Mouse (Mus musculus) lung, postnatal 0 days (tissue): ENCODE measurements around the gene Rpn1. TPM values are rescaled to one million over a fixed set of nuclear protein-coding genes. Genes with fewer than 3 reads are reported as not detected.

Source experiments
- ATAC-seq: fragments of 200-750 bp; cut with Nextera tagmentation; 2 replicates; pipeline ENCODE4 v1.8.0; 2017; ENCODE audit warnings: moderate library complexity
- DNase-seq: peaks from one replicate; pipeline ENCODE4 v3.0.0-alpha.2; 2016; ENCODE audit warnings: low spot score
- H3K27ac ChIP-seq: fragments of 300-500 bp; sonication (generic); 2 replicates; pipeline ENCODE4 v1.5.1; 2014; ENCODE audit warnings: antibody characterized with exemption, mild to moderate bottlenecking, low read length, mixed read lengths
- H3K27me3 ChIP-seq: fragments of 300-500 bp; sonication (generic); replicated peaks from 2 replicates; pipeline ENCODE4 v1.6.1; 2014; ENCODE audit warnings: low read length, mixed read lengths; ENCODE audit not compliant: insufficient read depth
- H3K36me3 ChIP-seq: fragments of 300-500 bp; sonication (generic); 2 replicates; pipeline ENCODE4 v1.6.1; 2014; ENCODE audit warnings: low read length, mixed read lengths; ENCODE audit not compliant: insufficient read depth
- H3K4me1 ChIP-seq: fragments of 300-500 bp; sonication (generic); 2 replicates; pipeline ENCODE4 v1.6.1; 2014; ENCODE audit warnings: antibody characterized with exemption, low read depth, low read length, mixed read lengths; ENCODE audit not compliant: insufficient read depth
- H3K4me2 ChIP-seq: fragments of 300-500 bp; sonication (generic); replicated peaks from 2 replicates; pipeline ENCODE4 v1.6.1; 2014; ENCODE audit warnings: low read depth, mild to moderate bottlenecking, low read length, moderate library complexity, mixed read lengths
- H3K4me3 ChIP-seq: fragments of 300-500 bp; sonication (generic); 2 replicates; pipeline ENCODE4 v1.5.1; 2014; ENCODE audit warnings: low read depth, low read length
- H3K9ac ChIP-seq: fragments of 300-500 bp; sonication (generic); replicated peaks from 2 replicates; pipeline ENCODE4 v1.6.1; 2014; ENCODE audit warnings: low read depth, mild to moderate bottlenecking
- H3K9me3 ChIP-seq: fragments of 300-500 bp; sonication (generic); 2 replicates; pipeline ENCODE4 v1.6.1; 2016; ENCODE audit warnings: low read length, mixed read lengths
- CTCF ChIP-seq: IDR thresholded peaks from 2 replicates; pipeline ENCODE4 v1.5.1; 2016; ENCODE audit warnings: antibody characterized with exemption, mild to moderate bottlenecking
- EP300 ChIP-seq: IDR thresholded peaks from 2 replicates; pipeline ENCODE4 v1.6.1; 2016; ENCODE audit warnings: antibody characterized with exemption, mild to moderate bottlenecking, control low read depth
- WGBS: fragments of 180-500 bp; shearing (Covaris S2); extraction: QIAGEN DNeasy Blood & Tissue Kit; methylation state at CpG from one replicate; pipeline ENCODE4 v1.1.7; 2014; 5-methylcytosine and 5-hydroxymethylcytosine counted together
- microRNA-seq: library from miRNA; unstranded; fragments of <30 nt; microRNA quantifications from one replicate; pipeline ENCODE4, GENCODE M21; 2016
- polyA plus RNA-seq: library from polyadenylated mRNA; unstranded; fragments of >200 nt; fragmentation: Nextera tagmentation; extraction: Ambion mirVana; gene quantifications from 2 replicates; pipeline ENCODE4 v1.2.1, GENCODE M21; 2015

Rpn1 gene
- polyA plus RNA-seq, 1 experiment from 2014 or later, result 209 TPM

DNA sequence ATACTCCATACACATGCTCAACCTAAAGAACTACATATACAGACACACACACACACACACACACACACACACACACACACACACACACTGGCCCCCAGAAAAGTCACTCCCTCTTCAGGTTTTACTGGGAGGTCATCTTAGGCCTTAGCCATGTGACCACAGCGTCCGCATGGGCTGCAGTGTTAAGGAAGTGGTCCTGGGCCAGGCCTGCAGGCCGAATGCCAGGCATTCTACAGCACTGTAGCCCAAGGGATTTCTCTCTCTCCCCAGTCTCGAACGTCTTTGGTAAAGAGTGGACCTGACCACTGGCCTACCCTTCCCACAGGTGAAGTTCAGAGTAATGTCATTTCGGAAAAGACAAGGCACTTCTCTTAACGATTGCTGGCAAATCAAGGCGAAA, 62.3 kb downstream of the Rpn1 start:
- Histone ChIP-seq H3K9ac (no peak overlapping the region), H3K27me3 (no peaks in the 10 kb centered on the region), H3K36me3 (no peaks in the 10 kb centered on the region), H3K9me3 (no peaks in the 10 kb centered on the region), H3K4me2 (no peak overlapping the region), H3K4me1 (no peaks in the 10 kb centered on the region), H3K27ac (peak overlapping the region; percentile 91), H3K4me3 (no peak overlapping the region)
- TF ChIP-seq CTCF, result no peak
- no peak for TF ChIP-seq EP300
- ATAC-seq (no peak), DNase-seq (peak; percentile 18)
- WGBS, result 65% methylated on average over 8 of the region's 8 CpGs

DNA sequence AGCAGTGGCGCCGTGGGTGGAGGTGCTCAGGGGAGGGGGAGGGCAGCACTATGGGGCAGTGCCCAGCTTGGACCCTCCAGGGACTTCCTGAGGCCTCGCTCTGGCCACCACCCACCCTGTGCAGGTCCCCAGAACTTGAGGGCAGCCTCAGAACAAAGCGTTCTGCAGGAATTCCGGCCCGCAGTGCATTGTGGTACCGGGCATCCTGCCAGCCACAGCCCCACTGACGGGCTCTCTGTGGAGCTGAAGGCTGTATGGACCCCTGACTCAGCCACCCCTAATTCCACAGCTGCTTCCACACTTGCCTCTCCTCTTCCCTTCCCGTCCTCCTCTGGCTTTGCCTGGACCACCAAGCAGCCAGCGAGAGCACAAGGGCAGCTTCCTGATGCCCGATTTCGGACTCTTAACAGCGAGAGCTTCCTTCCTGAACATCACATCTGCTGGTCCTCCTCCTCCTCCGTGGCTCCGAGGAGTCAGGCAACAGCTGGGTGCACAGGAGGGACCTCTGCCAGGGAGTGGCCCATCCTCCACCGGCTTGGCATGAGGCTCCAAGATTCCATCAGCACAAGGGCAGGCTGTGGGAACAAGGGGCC, 63.2 kb downstream of the Rpn1 start:
- TF ChIP-seq CTCF (no peak), EP300 (peak; percentile 96)
- peak; percentile 73 for DNase-seq
- Histone ChIP-seq H3K4me3 (no peak overlapping the region), H3K27ac (peak overlapping the region; percentile 91), H3K9me3 (no peaks in the 10 kb centered on the region), H3K4me2 (0 out of 2 replicates have a peak overlapping the region, but pooled peaks have one; percentile 19), H3K4me1 (0 out of 2 replicates have a peak, but pooled peaks cover 3% of the 10 kb centered on the region), H3K27me3 (no peaks in the 10 kb centered on the region), H3K36me3 (no peaks in the 10 kb centered on the region), H3K9ac (no peak overlapping the region)
- peak; percentile 91 for ATAC-seq
- 36% methylated on average over 10 of the region's 16 CpGs for WGBS

DNA sequence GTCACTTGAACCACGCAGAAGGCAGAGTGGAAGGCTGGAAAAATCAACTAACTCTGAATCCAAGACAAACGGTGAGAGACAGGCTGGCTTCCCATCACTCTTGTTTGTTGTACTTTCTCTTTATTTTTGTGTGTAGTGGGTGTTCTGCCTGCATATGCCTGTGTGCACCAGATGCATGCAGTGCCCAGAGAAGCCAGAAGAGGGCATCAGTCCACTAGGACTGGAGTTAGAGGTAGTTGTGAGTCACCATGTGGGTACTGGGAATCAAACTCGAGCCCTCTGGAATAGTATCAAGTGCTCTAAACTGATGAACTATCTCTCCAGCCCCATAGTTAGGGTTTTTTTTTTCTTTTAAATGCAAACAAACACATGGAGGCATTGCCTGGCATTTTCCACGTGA, 67.1 kb downstream of the Rpn1 start:
- 66% methylated on average over 4 of the region's 4 CpGs for WGBS
- 0 out of 2 replicates have a peak, but pooled peaks cover 3% of the 10 kb centered on the region for H3K4me1 ChIP-seq
- H3K27me3 ChIP-seq, result no peaks in the 10 kb centered on the region
- H3K4me3 ChIP-seq, result no peak overlapping the region
- H3K27ac ChIP-seq, result 0 out of 2 replicates have a peak overlapping the region, but pooled peaks have one; percentile 61
- ATAC-seq, result no peak
- no peak overlapping the region for H3K4me2 ChIP-seq
- no peak for DNase-seq
- TF ChIP-seq CTCF, result peak; percentile 41
- no peak for TF ChIP-seq EP300
- no peaks in the 10 kb centered on the region for H3K36me3 ChIP-seq
- H3K9me3 ChIP-seq, result no peaks in the 10 kb centered on the region
- H3K9ac ChIP-seq, result no peak overlapping the region

DNA sequence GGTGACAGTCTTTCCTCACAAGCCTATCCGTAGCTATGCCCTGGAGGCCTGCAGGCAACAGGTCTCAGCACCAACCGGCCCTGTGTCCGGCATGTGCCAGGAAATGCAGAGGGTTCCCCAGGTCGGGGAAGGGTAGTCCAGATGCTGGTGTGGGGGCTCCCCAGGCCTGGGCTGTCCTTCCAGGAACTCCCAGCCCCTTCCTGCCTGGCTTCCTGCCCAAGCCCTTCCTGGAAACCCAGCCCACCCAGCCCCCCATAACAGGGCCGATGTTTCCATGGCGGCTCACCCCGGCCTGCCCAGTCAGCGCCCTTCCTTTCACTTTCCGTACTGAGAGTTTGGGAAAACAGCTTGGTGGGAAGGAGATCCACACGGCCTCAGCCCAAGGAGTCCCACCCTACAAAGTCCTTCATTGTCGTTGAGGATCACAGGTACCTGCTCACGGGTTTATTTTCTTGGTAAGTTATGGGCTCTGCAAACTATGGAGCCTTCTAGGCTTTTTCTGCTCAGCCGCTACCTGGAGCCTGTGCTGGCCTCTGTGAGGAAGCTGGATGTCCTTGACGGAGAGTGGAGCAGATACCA, 67.9 kb downstream of the Rpn1 start:
- ATAC-seq, result peak; percentile 75
- Histone ChIP-seq H3K4me3 (no peak overlapping the region), H3K9ac (no peak overlapping the region), H3K4me2 (peak overlapping the region; percentile 19; the same call in 1 of the 2 replicates), H3K4me1 (0 out of 2 replicates have a peak, but pooled peaks cover 3% of the 10 kb centered on the region), H3K9me3 (no peaks in the 10 kb centered on the region), H3K27me3 (no peaks in the 10 kb centered on the region), H3K36me3 (no peaks in the 10 kb centered on the region), H3K27ac (peak overlapping the region; percentile 87)
- WGBS, result 56% methylated on average over 14 of the region's 14 CpGs
- peak; percentile 61 for DNase-seq
- TF ChIP-seq CTCF (no peak), EP300 (peak; percentile 97)

DNA sequence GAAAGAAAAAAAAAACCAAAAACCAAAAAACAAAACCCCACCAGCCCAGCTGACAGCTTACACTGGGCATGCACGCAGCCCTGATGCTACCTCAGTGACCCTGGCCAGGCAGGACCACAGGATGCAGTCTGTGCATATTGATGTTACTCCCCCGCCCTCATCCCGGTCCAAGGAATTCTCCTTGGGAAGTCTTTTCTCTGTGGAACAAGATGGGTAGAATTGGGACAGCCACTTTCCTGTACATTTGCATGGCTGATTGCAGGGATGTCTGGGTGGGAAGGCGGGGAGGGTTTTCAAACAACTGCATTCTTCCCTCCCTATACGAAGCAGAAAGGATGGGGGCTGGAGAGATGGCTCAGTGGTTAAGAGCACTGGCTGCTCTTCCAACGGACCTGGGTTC, 68.7 kb downstream of the Rpn1 start:
- 59% methylated on average over 6 of the region's 6 CpGs for WGBS
- Histone ChIP-seq H3K36me3 (no peaks in the 10 kb centered on the region), H3K9me3 (no peaks in the 10 kb centered on the region), H3K27me3 (no peaks in the 10 kb centered on the region), H3K9ac (no peak overlapping the region), H3K4me3 (no peak overlapping the region), H3K4me1 (0 out of 2 replicates have a peak, but pooled peaks cover 3% of the 10 kb centered on the region), H3K4me2 (peak overlapping the region; percentile 19; the same call in 1 of the 2 replicates), H3K27ac (no peak overlapping the region; the same call in 1 of the 2 replicates)
- TF ChIP-seq EP300 (no peak), CTCF (no peak)
- ATAC-seq, result peak; percentile 25; the same call in 1 of the 2 replicates
- DNase-seq, result no peak

Small RNAs within 50 kb of the gene (microRNA-seq; reads per million reads assigned to microRNA genes)
- gene Mir6376, result not detected

Other genes starting within 250 kb of the Rpn1 start
- gene Gm45140, start 248.7 kb upstream of the Rpn1 start, polyA plus RNA-seq, result 0.73 and 0.94 TPM in 2 replicates
- gene Isy1, start 245.7 kb upstream of the Rpn1 start, polyA plus RNA-seq, result 21.4 and 24.1 TPM in 2 replicates
- gene Cnbp, start 233.4 kb upstream of the Rpn1 start, polyA plus RNA-seq, result 565 and 604 TPM in 2 replicates
- gene Copg1, start 196.7 kb upstream of the Rpn1 start, polyA plus RNA-seq, result 72.2 and 75.4 TPM in 2 replicates
- gene Hmces, start 170.5 kb upstream of the Rpn1 start, polyA plus RNA-seq, result 33.5 and 34.5 TPM in 2 replicates
- 9.1 and 11.5 TPM in 2 replicates for gene H1fx, start 102.8 kb upstream of the Rpn1 start, polyA plus RNA-seq
- gene Rab7, start 39.2 kb upstream of the Rpn1 start, polyA plus RNA-seq, result 242 and 253 TPM in 2 replicates
- 86.2 and 104 TPM in 2 replicates for gene Gata2, start 109.4 kb downstream of the Rpn1 start, polyA plus RNA-seq
- not detected in 2 replicates for gene Dnajb8, start 137.8 kb downstream of the Rpn1 start, polyA plus RNA-seq